17 mouse cellular contexts compared by ENCODE assay signal in genomic region chr5:118126671-118127070, GRCm38 (mm10).
"Had no signal": no experiment of that assay in that cellular context is flagged by ENCODE, and none has a peak within 500 bp of the region (broad histone marks: within the 10 kb centered on the region; RNA-seq: fewer than 3 reads in every experiment).

No protein-coding gene starts in this region.

- DNase-seq: gastrocnemius, adult 2 months; gastrocnemius, postnatal 10 days; gastrocnemius, postnatal 25 days; heart, adult 18-20 months; heart, postnatal 14 days; heart, postnatal 36 days; kidney, adult 11 months; kidney, adult 2 months; kidney, adult 9 months; kidney, postnatal 14 days; kidney, postnatal 36 days; layer of hippocampus, adult 9-11 months; layer of hippocampus, postnatal 36 days; left cerebral cortex, postnatal 4 days had no signal

- ATAC-seq: hindbrain, postnatal 0 days; intestine, embryonic 16.5 days; liver, embryonic 12.5 days had no signal
